Mouse (Mus musculus): ENCODE results near the gene Scarb1. TPM values are rescaled to one million over a fixed set of nuclear protein-coding genes. Genes with fewer than 3 reads are reported as not detected.
"Not testable (repeated sequence)": the region's sequence is repeated elsewhere in the genome, so short reads cannot be mapped to it uniquely, and the experiment has no call there.

Scarb1 gene
- polyA plus RNA-seq (2015; fragmentation: Nextera tagmentation; extraction: Ambion mirVana), result 27.4 and 28.0 TPM in 2 replicates

GRCm38 (mm10) chr5:125340547-125341262 is at the start of gene Scarb1:
Scarb1 (minus strand) TSS chr5:125341094.
- H3K27me3 ChIP-seq, result peaks cover 22% of the 10 kb centered on the region
- WGBS, result under 1% methylated on average over 42 of the region's 42 CpGs

GRCm38 (mm10) chr5:125389579-125390441 is 48.9 kb upstream of the Scarb1 start, which contains the start of gene Ubc:
Ubc (minus strand) TSS chr5:125390202.
- H3K9me3 ChIP-seq, result no peaks in the 10 kb centered on the region
- WGBS, result 1% methylated on average over 60 of the region's 69 CpGs
- peak; percentile 46 for ATAC-seq (ENCODE audit: low FRiP score)
- peak within 1 kb of the TSS; percentile 100 for H3K4me3 ChIP-seq
- peaks cover 51% of the 10 kb centered on the region for H3K4me1 ChIP-seq (replicated peaks)
- no peaks in the 10 kb centered on the region for H3K27me3 ChIP-seq
- H3K27ac ChIP-seq, result peak within 1 kb of the TSS; percentile 98
- peak within 1 kb of the TSS; percentile 100 for H3K4me2 ChIP-seq
- peaks cover 12% of the 10 kb centered on the region for H3K36me3 ChIP-seq
- peak within 1 kb of the TSS; percentile 99 for H3K9ac ChIP-seq

More at GRCm38 (mm10) chr5:125340547-125341262, at the start of gene Scarb1:
- peaks cover 34% of the 10 kb centered on the region for H3K4me1 ChIP-seq (replicated peaks)
- ATAC-seq (ENCODE audit: low FRiP score), result peak; percentile 88
- H3K36me3 ChIP-seq, result no peaks in the 10 kb centered on the region
- H3K27ac ChIP-seq, result peak within 1 kb of the TSS; percentile 35
- H3K4me2 ChIP-seq, result peak within 1 kb of the TSS; percentile 94
- no peaks in the 10 kb centered on the region for H3K9me3 ChIP-seq
- H3K4me3 ChIP-seq, result peak within 1 kb of the TSS; percentile 64
- H3K9ac ChIP-seq, result peak within 1 kb of the TSS; percentile 77

GRCm38 (mm10) chr5:125389131-125389578 is 48.3 kb upstream of the Scarb1 start, which contains the start of gene Gm10382:
Gm10382 (plus strand) TSS chr5:125389322.
- peaks cover 51% of the 10 kb centered on the region for H3K4me1 ChIP-seq (replicated peaks)
- whole genome bisulfite sequencing, result under 1% methylated on average over 41 of the region's 41 CpGs
- H3K4me3 ChIP-seq, result peak within 1 kb of the TSS; percentile 100
- H3K9me3 ChIP-seq, result no peaks in the 10 kb centered on the region
- H3K36me3 ChIP-seq, result peaks cover 18% of the 10 kb centered on the region
- peak within 1 kb of the TSS; percentile 100 for H3K4me2 ChIP-seq
- peak within 1 kb of the TSS; percentile 99 for H3K9ac ChIP-seq
- peak; percentile 44 for ATAC-seq (ENCODE audit: low FRiP score)
- H3K27ac ChIP-seq, result peak within 1 kb of the TSS; percentile 98
- no peaks in the 10 kb centered on the region for H3K27me3 ChIP-seq

GRCm38 (mm10) chr5:125388358-125389092 is 47.6 kb upstream of the Scarb1 start:
- Histone ChIP-seq H3K4me2 (peak overlapping the region; percentile 100), H3K36me3 (peaks cover 20% of the 10 kb centered on the region), H3K9ac (peak overlapping the region; percentile 99), H3K9me3 (no peaks in the 10 kb centered on the region), H3K4me1 (replicated peaks) (peaks cover 47% of the 10 kb centered on the region), H3K27ac (peak overlapping the region; percentile 98), H3K27me3 (no peaks in the 10 kb centered on the region), H3K4me3 (peak overlapping the region; percentile 100)
- no peak for ATAC-seq (ENCODE audit: low FRiP score)
- 30% methylated on average over 13 of the region's 13 CpGs for WGBS

- Histone ChIP-seq H3K36me3 (peaks cover 21% of the 10 kb centered on the region), H3K4me2 (0 out of 2 replicates have a peak overlapping the region, but pooled peaks have one; percentile 8), H3K4me1 (replicated peaks) (peaks cover 37% of the 10 kb centered on the region)
- H3K27me3 ChIP-seq; ATAC-seq (ENCODE audit: low FRiP score); H3K9ac ChIP-seq; H3K27ac ChIP-seq; H3K4me3 ChIP-seq; H3K9me3 ChIP-seq: not testable (repeated sequence)
- WGBS, result 94% methylated on average over 5 of the region's 6 CpGs
Measured at GRCm38 (mm10) chr5:125387295-125387694, 46.4 kb upstream of the Scarb1 start.

- no peak for ATAC-seq (ENCODE audit: low FRiP score)
- Histone ChIP-seq H3K9ac (no peak overlapping the region), H3K27ac (no peak overlapping the region), H3K4me2 (peak overlapping the region; percentile 29), H3K9me3 (no peaks in the 10 kb centered on the region), H3K27me3 (no peaks in the 10 kb centered on the region), H3K4me1 (replicated peaks) (peaks cover 35% of the 10 kb centered on the region), H3K36me3 (peaks cover 21% of the 10 kb centered on the region), H3K4me3 (0 out of 2 replicates have a peak overlapping the region, but pooled peaks have one; percentile 0)
- WGBS, result 76% methylated on average over 8 of the region's 8 CpGs
Measured at GRCm38 (mm10) chr5:125385215-125385940, 44.5 kb upstream of the Scarb1 start.

- Histone ChIP-seq H3K4me2 (no peak overlapping the region), H3K27me3 (no peaks in the 10 kb centered on the region), H3K27ac (no peak overlapping the region), H3K4me3 (no peak overlapping the region), H3K4me1 (replicated peaks) (peaks cover 32% of the 10 kb centered on the region), H3K36me3 (peaks cover 21% of the 10 kb centered on the region), H3K9ac (no peak overlapping the region), H3K9me3 (no peaks in the 10 kb centered on the region)
- ATAC-seq (ENCODE audit: low FRiP score), result no peak
- 85% methylated on average over 2 of the region's 2 CpGs for WGBS
Measured at GRCm38 (mm10) chr5:125384512-125385214, 43.8 kb upstream of the Scarb1 start.

- ATAC-seq (ENCODE audit: low FRiP score), result no peak
- Histone ChIP-seq H3K4me2 (no peak overlapping the region), H3K9ac (no peak overlapping the region), H3K9me3 (no peaks in the 10 kb centered on the region), H3K27ac (no peak overlapping the region), H3K27me3 (no peaks in the 10 kb centered on the region), H3K4me1 (replicated peaks) (peaks cover 32% of the 10 kb centered on the region), H3K36me3 (peaks cover 21% of the 10 kb centered on the region), H3K4me3 (no peak overlapping the region)
- WGBS, result 79% methylated on average over 3 of the region's 3 CpGs
Measured at GRCm38 (mm10) chr5:125383637-125384420, 42.9 kb upstream of the Scarb1 start.

GRCm38 (mm10) chr5:125382673-125383558 is 42.0 kb upstream of the Scarb1 start:
- H3K36me3 ChIP-seq, result peaks cover 21% of the 10 kb centered on the region
- no peak overlapping the region for H3K4me2 ChIP-seq
- no peaks in the 10 kb centered on the region for H3K27me3 ChIP-seq
- H3K4me3 ChIP-seq, result no peak overlapping the region
- ATAC-seq (ENCODE audit: low FRiP score), result 0 out of 2 replicates have a peak, but pooled peaks have one; percentile 46
- H3K4me1 ChIP-seq (replicated peaks), result peaks cover 24% of the 10 kb centered on the region
- no peaks in the 10 kb centered on the region for H3K9me3 ChIP-seq
- no peak overlapping the region for H3K9ac ChIP-seq
- WGBS, result 48% methylated on average over 6 of the region's 6 CpGs
- H3K27ac ChIP-seq, result no peak overlapping the region
